20 mouse cellular contexts compared by ENCODE assay signal in the genomic region with DNA sequence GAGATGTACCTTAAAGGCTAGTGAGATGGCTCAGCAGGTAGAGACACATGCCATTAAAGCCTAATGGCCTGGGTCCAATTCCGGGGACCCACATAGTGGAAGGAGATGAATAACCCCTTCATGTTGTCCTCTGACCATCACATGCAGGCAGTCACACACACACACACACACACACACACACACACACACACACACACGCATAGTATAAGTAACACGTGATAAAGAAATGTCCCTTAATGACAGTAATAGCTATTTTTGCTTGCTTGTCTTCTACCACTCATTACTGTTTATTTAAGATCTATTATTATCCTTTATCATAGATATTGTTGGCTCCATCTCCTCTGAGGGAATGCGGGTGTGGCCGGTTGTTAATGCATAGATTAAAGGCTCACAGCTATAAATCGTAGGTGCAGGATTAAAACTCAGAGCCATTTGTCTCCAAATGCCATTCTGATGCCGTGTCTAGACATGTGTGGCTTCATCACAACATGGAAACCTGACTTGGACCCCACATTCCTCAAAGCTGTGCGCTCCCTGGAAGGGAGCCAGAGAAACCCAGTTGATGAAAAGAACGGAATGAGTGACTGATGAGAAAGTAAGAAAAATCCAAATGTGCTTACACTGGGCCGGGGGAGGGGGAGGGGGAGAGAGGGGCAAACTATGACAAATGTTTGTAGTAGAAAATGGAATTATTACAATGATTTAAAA.
"Had no signal": no experiment of that assay in that cellular context is flagged by ENCODE, and none has a peak within 500 bp of the region (broad histone marks: within the 10 kb centered on the region; RNA-seq: fewer than 3 reads in every experiment).

No protein-coding gene starts in this region.

- H3K4me2 ChIP-seq: liver, embryonic 12.5 days; midbrain, embryonic 12.5 days; neural tube, embryonic 13.5 days; neural tube, embryonic 15.5 days had no signal

- H3K4me1 ChIP-seq: liver, embryonic 12.5 days; midbrain, embryonic 12.5 days had no signal

- H3K9me3 ChIP-seq: liver, embryonic 12.5 days; midbrain, embryonic 10.5 days; midbrain, embryonic 12.5 days; neural tube, embryonic 13.5 days; neural tube, embryonic 15.5 days had no signal

- DNase-seq: lung, adult 18-20 months; lung, postnatal 10 days; lung, postnatal 4 days; midbrain, embryonic 14.5 days; retina, postnatal 1 day; right cerebral cortex, adult 18-20 months; right cerebral cortex, postnatal 25 days; right cerebral cortex, postnatal 4 days; spleen, adult 18-20 months; thymus, adult 18-20 months; thymus, postnatal 14 days; thymus, postnatal 36 days had no signal

- H3K27ac ChIP-seq: liver, embryonic 12.5 days; liver, embryonic 14.5 days; midbrain, embryonic 10.5 days; midbrain, embryonic 12.5 days; neural tube, embryonic 13.5 days; neural tube, embryonic 15.5 days had no signal

- H3K4me3 ChIP-seq: liver, embryonic 12.5 days; midbrain, embryonic 10.5 days; midbrain, embryonic 12.5 days; myocyte; neural tube, embryonic 13.5 days; neural tube, embryonic 15.5 days had no signal

- ATAC-seq: midbrain, embryonic 16.5 days had no signal

- H3K36me3 ChIP-seq: liver, embryonic 12.5 days; midbrain, embryonic 12.5 days; neural tube, embryonic 13.5 days; neural tube, embryonic 15.5 days had no signal

- H3K27me3 ChIP-seq: liver, embryonic 12.5 days; midbrain, embryonic 12.5 days; neural tube, embryonic 13.5 days; neural tube, embryonic 15.5 days had no signal

- H3K9ac ChIP-seq: liver, embryonic 12.5 days; liver, embryonic 14.5 days; midbrain, embryonic 12.5 days; neural tube, embryonic 13.5 days; neural tube, embryonic 15.5 days had no signal
